Mouse (Mus musculus) olfactory bulb, adult 2 months (tissue): ENCODE measurements around the gene Rps29.

ENCODE experiments used
- CTCF ChIP-seq: fragments of 200-500 bp; IDR thresholded peaks from 2 replicates; pipeline ENCODE4 v1.5.1; 2012; ENCODE audit warnings: low read depth, mild to moderate bottlenecking, low read length, moderate library complexity; ENCODE audit not compliant: insufficient read depth
- POLR2A ChIP-seq: fragments of 200-500 bp; IDR thresholded peaks from 2 replicates; pipeline ENCODE4 v1.6.1; 2012; ENCODE audit warnings: mild to moderate bottlenecking, low read depth, low read length, moderate library complexity; ENCODE audit not compliant: insufficient read depth

GRCm38 (mm10) chr12:69143460-69143859 lies 15.5 kb downstream of the Rps29 start:
- no peak for TF ChIP-seq CTCF
- no peak for TF ChIP-seq POLR2A
